Mouse (Mus musculus): ENCODE results near the gene Znrf2. TPM values are rescaled to one million over a fixed set of nuclear protein-coding genes. Genes with fewer than 3 reads are reported as not detected.

Gene Znrf2
- polyA plus RNA-seq, 1 experiment from 2014 or later, result 3.4 TPM

Other genes starting within 250 kb of the Znrf2 start
- 22.6 and 23.3 TPM in 2 replicates for gene Plekha8, start 221.8 kb upstream of the Znrf2 start, polyA plus RNA-seq (2016; fragmentation: Nextera tagmentation; extraction: Ambion mirVana)
- 26.6 and 29.6 TPM in 2 replicates for gene Fkbp14, start 219.6 kb upstream of the Znrf2 start, polyA plus RNA-seq (2016; fragmentation: Nextera tagmentation; extraction: Ambion mirVana)
- 15.6 and 16.4 TPM in 2 replicates for gene Mturn, start 135.3 kb upstream of the Znrf2 start, polyA plus RNA-seq (2016; fragmentation: Nextera tagmentation; extraction: Ambion mirVana)
- gene Nod1, start 155.7 kb downstream of the Znrf2 start, polyA plus RNA-seq (2016; fragmentation: Nextera tagmentation; extraction: Ambion mirVana), result 4.7 and 5.2 TPM in 2 replicates
- gene Ggct, start 176.0 kb downstream of the Znrf2 start, polyA plus RNA-seq (2016; fragmentation: Nextera tagmentation; extraction: Ambion mirVana), result 9.8 and 12.5 TPM in 2 replicates
- gene Gars, start 221.1 kb downstream of the Znrf2 start, polyA plus RNA-seq (2016; fragmentation: Nextera tagmentation; extraction: Ambion mirVana), result 150 and 151 TPM in 2 replicates

Measured in embryonic facial prominence, embryonic 12.5 days (tissue).